Mouse (Mus musculus) ES-Bruce4 (cell line): ENCODE results near the gene Ctsf.

Experiments
- CTCF ChIP-seq: IDR thresholded peaks from one replicate; pipeline ENCODE4 v1.8.1; 2011; ENCODE audit warnings: low read depth, low read length
- EP300 ChIP-seq: IDR thresholded peaks from 2 replicates; pipeline ENCODE4 v1.6.1; 2011; ENCODE audit warnings: low read depth, low read length; ENCODE audit not compliant: insufficient read depth
- POLR2A ChIP-seq: IDR thresholded peaks from one replicate; pipeline ENCODE4 v1.8.1; 2011; ENCODE audit warnings: low read length; ENCODE audit not compliant: insufficient read depth

DNA sequence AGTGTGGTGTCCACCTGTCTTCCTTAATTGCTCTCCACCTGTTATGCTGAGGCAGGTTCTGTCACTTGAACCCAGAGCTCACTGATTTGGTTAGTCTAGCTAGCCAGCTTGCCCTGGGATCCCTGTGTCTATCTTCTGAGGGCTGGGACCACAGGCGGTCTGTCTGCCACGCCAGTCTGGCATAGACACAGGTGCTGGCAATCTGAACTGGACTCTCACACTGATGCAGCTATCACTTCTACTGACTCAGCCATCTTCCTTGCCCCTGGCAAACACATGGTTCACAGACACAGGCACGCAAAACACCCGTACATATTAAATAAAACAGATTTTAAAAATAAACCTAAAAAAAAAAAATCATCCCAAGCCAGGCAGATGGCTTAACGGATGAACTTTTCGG lies 17.9 kb upstream of the Ctsf start:
- TF ChIP-seq CTCF (no peak), EP300 (no peak), POLR2A (no peak)
